Mouse (Mus musculus) E14TG2a.4 (cell line): ENCODE results near the gene Tfdp2.

ENCODE experiments used
- CTCF ChIP-seq: conservative IDR thresholded peaks from 2 replicates; pipeline ENCODE4 v1.5.1; 2014; ENCODE audit warnings: low read length
- NANOG ChIP-seq: IDR thresholded peaks from 2 replicates; pipeline ENCODE4 v1.6.1; 2014; ENCODE audit warnings: borderline replicate concordance, low read length, mixed read lengths
- POU5F1 ChIP-seq: IDR thresholded peaks from 2 replicates; pipeline ENCODE4 v1.6.1; 2014; ENCODE audit warnings: low read length, borderline replicate concordance

DNA sequence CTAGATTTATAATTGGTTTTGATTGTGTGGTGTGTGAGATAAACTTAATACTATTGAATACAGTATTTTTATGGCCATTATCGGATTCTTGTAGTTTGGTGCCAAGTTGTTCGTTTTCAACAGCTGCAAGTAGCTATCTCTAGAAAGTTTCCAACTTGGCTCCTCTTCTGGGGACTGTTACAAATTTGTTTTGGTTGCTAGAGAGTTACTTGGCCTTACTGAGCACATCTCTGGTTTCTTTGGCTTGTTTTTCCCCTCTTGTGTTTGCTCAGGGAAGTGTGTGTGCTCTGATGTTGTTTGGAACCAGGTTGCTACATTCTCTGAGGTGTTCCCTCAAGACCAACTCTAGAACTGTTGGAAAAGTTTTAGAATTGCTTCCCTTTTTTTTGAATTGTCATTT is 27.2 kb downstream of the Tfdp2 start:
- TF ChIP-seq CTCF (no peak), POU5F1 (no peak), NANOG (no peak)
